Mouse (Mus musculus): ENCODE data around the gene Ppm1l. TPM values are rescaled to one million over a fixed set of nuclear protein-coding genes. Genes with fewer than 3 reads are reported as not detected.

Gene Ppm1l
- total and polyA plus RNA-seq, 2 experiments from 2014 or later: 20.1 to 31.8 TPM

GRCm38 (mm10) chr3:69427259-69427658 lies 110.6 kb downstream of the Ppm1l start:
- Histone ChIP-seq H3K36me3 (ENCODE audit: insufficient read depth, low read length) (no peaks in the 10 kb centered on the region), H3K4me2 (ENCODE audit: low read depth, low read length, poor library complexity, severe bottlenecking) (no peak overlapping the region), H3K9me3 (ENCODE audit: low read length) (no peaks in the 10 kb centered on the region), H3K4me1 (ENCODE audit: insufficient read depth, low read length) (no peaks in the 10 kb centered on the region), H3K27ac (ENCODE audit: low read depth, low read length) (no peak overlapping the region), H3K4me3 (ENCODE audit: low read depth, low read length) (no peak overlapping the region), H3K27me3 (ENCODE audit: insufficient read depth, low read length) (no peaks in the 10 kb centered on the region), H3K9ac (replicated peaks; ENCODE audit: low read length, poor library complexity, severe bottlenecking) (no peak overlapping the region)
- ATAC-seq (ENCODE audit: low FRiP score) (no peak), DNase-seq (ENCODE audit: low spot score) (no peak)
- WGBS: 84% methylated on average over 4 of the region's 4 CpGs
- no peak for TF ChIP-seq CTCF (IDR thresholded peaks at IDR 0.05)

GRCm38 (mm10) chr3:69428221-69428620 lies 111.6 kb downstream of the Ppm1l start:
- no peak for TF ChIP-seq CTCF (IDR thresholded peaks at IDR 0.05)
- DNase-seq (ENCODE audit: low spot score) (no peak), ATAC-seq (ENCODE audit: low FRiP score) (no peak)
- Histone ChIP-seq H3K36me3 (ENCODE audit: insufficient read depth, low read length) (no peaks in the 10 kb centered on the region), H3K9me3 (ENCODE audit: low read length) (no peaks in the 10 kb centered on the region), H3K9ac (replicated peaks; ENCODE audit: low read length, poor library complexity, severe bottlenecking) (no peak overlapping the region), H3K4me1 (ENCODE audit: insufficient read depth, low read length) (no peaks in the 10 kb centered on the region), H3K27ac (ENCODE audit: low read depth, low read length) (no peak overlapping the region), H3K4me2 (ENCODE audit: low read depth, low read length, poor library complexity, severe bottlenecking) (no peak overlapping the region), H3K27me3 (ENCODE audit: insufficient read depth, low read length) (no peaks in the 10 kb centered on the region), H3K4me3 (ENCODE audit: low read depth, low read length) (no peak overlapping the region)
- 22% methylated on average over 3 of the region's 3 CpGs for WGBS

- no peak for TF ChIP-seq CTCF (IDR thresholded peaks at IDR 0.05)
- Histone ChIP-seq H3K4me2 (ENCODE audit: low read depth, low read length, poor library complexity, severe bottlenecking) (no peak overlapping the region), H3K27me3 (ENCODE audit: insufficient read depth, low read length) (no peaks in the 10 kb centered on the region), H3K4me3 (ENCODE audit: low read depth, low read length) (no peak overlapping the region), H3K27ac (ENCODE audit: low read depth, low read length) (no peak overlapping the region), H3K9ac (replicated peaks; ENCODE audit: low read length, poor library complexity, severe bottlenecking) (no peak overlapping the region), H3K9me3 (ENCODE audit: low read length) (no peaks in the 10 kb centered on the region), H3K36me3 (ENCODE audit: insufficient read depth, low read length) (no peaks in the 10 kb centered on the region), H3K4me1 (ENCODE audit: insufficient read depth, low read length) (no peaks in the 10 kb centered on the region)
- DNase-seq (ENCODE audit: low spot score) (no peak), ATAC-seq (ENCODE audit: low FRiP score) (no peak)
- 90% methylated on average over 5 of the region's 5 CpGs for WGBS
Measured at GRCm38 (mm10) chr3:69429319-69429718, 112.7 kb downstream of the Ppm1l start.

- WGBS: 87% methylated on average over 10 of the region's 10 CpGs
Measured at GRCm38 (mm10) chr3:69433580-69433979, 116.9 kb downstream of the Ppm1l start.

GRCm38 (mm10) chr3:69438773-69439514 lies 122.3 kb downstream of the Ppm1l start:
- no peak for ATAC-seq (ENCODE audit: low FRiP score)

More at GRCm38 (mm10) chr3:69433580-69433979, 116.9 kb downstream of the Ppm1l start:
- Histone ChIP-seq H3K36me3 (ENCODE audit: insufficient read depth, low read length) (no peaks in the 10 kb centered on the region), H3K4me1 (ENCODE audit: insufficient read depth, low read length) (no peaks in the 10 kb centered on the region), H3K27me3 (ENCODE audit: insufficient read depth, low read length) (no peaks in the 10 kb centered on the region), H3K9ac (replicated peaks; ENCODE audit: low read length, poor library complexity, severe bottlenecking) (no peak overlapping the region), H3K9me3 (ENCODE audit: low read length) (no peaks in the 10 kb centered on the region), H3K27ac (ENCODE audit: low read depth, low read length) (no peak overlapping the region), H3K4me2 (ENCODE audit: low read depth, low read length, poor library complexity, severe bottlenecking) (no peak overlapping the region), H3K4me3 (ENCODE audit: low read depth, low read length) (no peak overlapping the region)
- no peak for TF ChIP-seq CTCF (IDR thresholded peaks at IDR 0.05)
- peak; percentile 14 for DNase-seq (ENCODE audit: low spot score)
- no peak for ATAC-seq (ENCODE audit: low FRiP score)

GRCm38 (mm10) chr3:69440761-69441160 lies 124.1 kb downstream of the Ppm1l start:
- no peak for TF ChIP-seq CTCF (IDR thresholded peaks at IDR 0.05)
- no peak overlapping the region for H3K9ac ChIP-seq (replicated peaks; ENCODE audit: low read length, poor library complexity, severe bottlenecking)
- no peak overlapping the region for H3K27ac ChIP-seq (ENCODE audit: low read depth, low read length)
- DNase-seq (ENCODE audit: low spot score): no peak
- WGBS: 44% methylated on average over 5 of the region's 5 CpGs
- no peaks in the 10 kb centered on the region for H3K27me3 ChIP-seq (ENCODE audit: insufficient read depth, low read length)
- no peak overlapping the region for H3K4me2 ChIP-seq (ENCODE audit: low read depth, low read length, poor library complexity, severe bottlenecking)
- H3K4me1 ChIP-seq (ENCODE audit: insufficient read depth, low read length): no peaks in the 10 kb centered on the region
- H3K36me3 ChIP-seq (ENCODE audit: insufficient read depth, low read length): no peaks in the 10 kb centered on the region
- H3K9me3 ChIP-seq (ENCODE audit: low read length): no peaks in the 10 kb centered on the region
- H3K4me3 ChIP-seq (ENCODE audit: low read depth, low read length): no peak overlapping the region
- ATAC-seq (ENCODE audit: low FRiP score): no peak

More at GRCm38 (mm10) chr3:69438773-69439514, 122.3 kb downstream of the Ppm1l start:
- WGBS: 79% methylated on average over 12 of the region's 12 CpGs
- Histone ChIP-seq H3K36me3 (ENCODE audit: insufficient read depth, low read length) (no peaks in the 10 kb centered on the region), H3K27me3 (ENCODE audit: insufficient read depth, low read length) (no peaks in the 10 kb centered on the region), H3K4me1 (ENCODE audit: insufficient read depth, low read length) (no peaks in the 10 kb centered on the region), H3K4me2 (ENCODE audit: low read depth, low read length, poor library complexity, severe bottlenecking) (no peak overlapping the region), H3K9me3 (ENCODE audit: low read length) (no peaks in the 10 kb centered on the region), H3K9ac (replicated peaks; ENCODE audit: low read length, poor library complexity, severe bottlenecking) (no peak overlapping the region), H3K4me3 (ENCODE audit: low read depth, low read length) (no peak overlapping the region), H3K27ac (ENCODE audit: low read depth, low read length) (no peak overlapping the region)
- no peak for TF ChIP-seq CTCF (IDR thresholded peaks at IDR 0.05)
- DNase-seq (ENCODE audit: low spot score): no peak
